Mouse (Mus musculus) CH12.LX (cell line): ENCODE data around the gene Slco1a4. TPM values are rescaled to one million over a fixed set of nuclear protein-coding genes. Genes with fewer than 3 reads are reported as not detected.

ENCODE experiments used
- DNase-seq: peaks from one replicate; pipeline ENCODE4 v3.0.0-alpha.2; 2013; ENCODE audit errors: extremely low read depth
- H3K27ac ChIP-seq: 2 replicates; pipeline ENCODE4 v1.5.1; 2012; ENCODE audit warnings: low read depth, mild to moderate bottlenecking, control low read depth, moderate library complexity; ENCODE audit not compliant: insufficient read depth
- H3K27me3 ChIP-seq: replicated peaks from 2 replicates; pipeline ENCODE3; 2012; ENCODE audit warnings: inconsistent platforms
- H3K36me3 ChIP-seq, 2 experiments: replicated peaks in 1 of 2; 2 replicates each; pipeline versions ENCODE3 to v1.6.1; 2012; ENCODE audit warnings: inconsistent platforms in 1 of 2, low read length in 1 of 2, mild to moderate bottlenecking in 1 of 2, mixed read lengths in 1 of 2, moderate library complexity in 1 of 2; ENCODE audit not compliant: control insufficient read depth in 1 of 2, insufficient read depth in 1 of 2
- H3K4me1 ChIP-seq, 2 experiments: 2 replicates each; pipeline ENCODE4 v1.6.1; 2012; ENCODE audit warnings: inconsistent platforms in 1 of 2, moderate library complexity in 1 of 2; ENCODE audit not compliant: insufficient read depth in 2 of 2, control insufficient read depth in 1 of 2
- H3K4me2 ChIP-seq: 2 replicates; pipeline ENCODE4 v1.6.1; 2012; ENCODE audit warnings: low read depth, mild to moderate bottlenecking, control low read depth; ENCODE audit not compliant: poor library complexity, insufficient read depth, severe bottlenecking
- H3K4me3 ChIP-seq, 3 experiments: fragments of 150-350 bp in 1 of 3; sonication (generic) in 1 of 3; replicated peaks in 1 of 3; 2 replicates each; pipeline versions ENCODE3 to v1.5.1; 2011 to 2012; ENCODE audit warnings: low read depth in 2 of 3, low read length in 2 of 3, mild to moderate bottlenecking in 2 of 3, moderate library complexity in 2 of 3, control low read depth in 1 of 3, improper control_type of control experiment in 1 of 3, inconsistent platforms in 1 of 3, mixed read lengths in 1 of 3; ENCODE audit not compliant: poor library complexity in 1 of 3
- H3K79me2 ChIP-seq: replicated peaks from 2 replicates; pipeline ENCODE4 v1.6.1; 2012; ENCODE audit warnings: mild to moderate bottlenecking, moderate library complexity; ENCODE audit not compliant: control insufficient read depth, poor library complexity, insufficient read depth, severe bottlenecking; ENCODE audit errors: extremely low read depth
- H3K9ac ChIP-seq: 2 replicates; pipeline ENCODE4 v1.6.1; 2012; ENCODE audit warnings: low read depth, mild to moderate bottlenecking, control low read depth, moderate library complexity; ENCODE audit not compliant: insufficient read depth
- H3K9me3 ChIP-seq: replicated peaks from 2 replicates; pipeline ENCODE3; 2012; ENCODE audit warnings: low read length, inconsistent platforms, mixed read lengths
- BHLHE40 ChIP-seq: IDR thresholded peaks from 2 replicates; pipeline ENCODE4 v1.6.1; 2011; ENCODE audit warnings: mild to moderate bottlenecking, low read depth, low read length, improper control_type of control experiment
- CTCF ChIP-seq, 2 experiments: IDR thresholded peaks in 1 of 2; conservative IDR thresholded peaks in 1 of 2; 2 replicates each; pipeline ENCODE4 v1.5.1; 2011 to 2012; ENCODE audit warnings: low read depth in 2 of 2, low read length in 2 of 2, improper control_type of control experiment in 1 of 2, inconsistent platforms in 1 of 2, mild to moderate bottlenecking in 1 of 2, moderate library complexity in 1 of 2
- E2F4 ChIP-seq: IDR thresholded peaks from 2 replicates; pipeline ENCODE4 v1.6.1; 2011; ENCODE audit warnings: low read depth, low read length, improper control_type of control experiment; ENCODE audit not compliant: insufficient replicate concordance
- ELF1 ChIP-seq: IDR thresholded peaks from 2 replicates; pipeline ENCODE4 v1.6.1; 2014; ENCODE audit warnings: low read depth, mild to moderate bottlenecking, inconsistent platforms, low read length, improper control_type of control experiment
- EP300 ChIP-seq: IDR thresholded peaks from 2 replicates; pipeline ENCODE4 v1.6.1; 2011; ENCODE audit warnings: low read length, improper control_type of control experiment
- ETS1 ChIP-seq: conservative IDR thresholded peaks from 2 replicates; pipeline ENCODE4 v1.6.1; 2012; ENCODE audit warnings: low read depth, mild to moderate bottlenecking, inconsistent platforms, low read length, improper control_type of control experiment, moderate library complexity
- HCFC1 ChIP-seq: IDR thresholded peaks from 2 replicates; pipeline ENCODE4 v1.6.1; 2012; ENCODE audit warnings: low read depth, mild to moderate bottlenecking, inconsistent platforms, low read length, improper control_type of control experiment
- JUN ChIP-seq: IDR thresholded peaks from 2 replicates; pipeline ENCODE4 v1.6.1; 2011; ENCODE audit warnings: low read depth, mild to moderate bottlenecking, low read length, improper control_type of control experiment, moderate library complexity; ENCODE audit not compliant: insufficient read depth
- KAT2A ChIP-seq: IDR thresholded peaks from 2 replicates; pipeline ENCODE4 v1.6.1; 2012; ENCODE audit warnings: low read length, improper control_type of control experiment, inconsistent platforms; ENCODE audit not compliant: insufficient replicate concordance
- MAFK ChIP-seq: IDR thresholded peaks from 2 replicates; pipeline ENCODE4 v1.6.1; 2011; ENCODE audit warnings: low read length, improper control_type of control experiment; ENCODE audit not compliant: insufficient replicate concordance
- MAX ChIP-seq: IDR thresholded peaks from 2 replicates; pipeline ENCODE4 v1.6.1; 2011; ENCODE audit warnings: low read length, improper control_type of control experiment
- MEF2A ChIP-seq: IDR thresholded peaks from 2 replicates; pipeline ENCODE4 v1.6.1; 2014; ENCODE audit warnings: low read depth, mild to moderate bottlenecking, inconsistent platforms, low read length, improper control_type of control experiment, borderline replicate concordance
- MXI1 ChIP-seq: IDR thresholded peaks from 2 replicates; pipeline ENCODE4 v1.6.1; 2011; ENCODE audit warnings: mild to moderate bottlenecking, low read depth, low read length, improper control_type of control experiment
- PAX5 ChIP-seq: IDR thresholded peaks from 2 replicates; pipeline ENCODE4 v1.6.1; 2012; ENCODE audit warnings: low read length, inconsistent platforms, mixed read lengths
- POLR2AphosphoS2 ChIP-seq: IDR thresholded peaks from 2 replicates; pipeline ENCODE4 v1.6.1; 2011; ENCODE audit warnings: low read depth, low read length, improper control_type of control experiment
- RCOR1 ChIP-seq: conservative IDR thresholded peaks from 2 replicates; pipeline ENCODE4 v1.6.1; 2012; ENCODE audit warnings: low read depth, mild to moderate bottlenecking, inconsistent platforms, low read length, improper control_type of control experiment
- SIN3A ChIP-seq: IDR thresholded peaks from 2 replicates; pipeline ENCODE4 v1.6.1; 2012; ENCODE audit warnings: low read length, improper control_type of control experiment, inconsistent platforms
- SMC3 ChIP-seq: IDR thresholded peaks from 2 replicates; pipeline ENCODE4 v1.6.1; 2011; ENCODE audit warnings: low read depth, low read length, improper control_type of control experiment
- TBP ChIP-seq: conservative IDR thresholded peaks from 2 replicates; pipeline ENCODE4 v1.6.1; 2011; ENCODE audit warnings: low read depth, low read length, improper control_type of control experiment
- TCF12 ChIP-seq: IDR thresholded peaks from 2 replicates; pipeline ENCODE4 v1.6.1; 2014; ENCODE audit warnings: low read depth, mild to moderate bottlenecking, inconsistent platforms, low read length, improper control_type of control experiment
- UBTF ChIP-seq: IDR thresholded peaks from 2 replicates; pipeline ENCODE4 v1.6.1; 2012; ENCODE audit warnings: low read depth, mild to moderate bottlenecking, inconsistent platforms, low read length, improper control_type of control experiment, moderate library complexity
- USF1 ChIP-seq: IDR thresholded peaks from 2 replicates; pipeline ENCODE4 v1.6.1; 2014; ENCODE audit warnings: low read depth, mild to moderate bottlenecking, inconsistent platforms, low read length, improper control_type of control experiment
- ZKSCAN1 ChIP-seq: IDR thresholded peaks from 2 replicates; pipeline ENCODE4 v1.6.1; 2012; ENCODE audit warnings: low read depth, inconsistent platforms, low read length, improper control_type of control experiment, borderline replicate concordance
- ZMIZ1 ChIP-seq: IDR thresholded peaks from 2 replicates; pipeline ENCODE4 v1.6.1; 2012; ENCODE audit warnings: low read depth, mild to moderate bottlenecking, inconsistent platforms, low read length, improper control_type of control experiment
- ZNF384 ChIP-seq: IDR thresholded peaks from 2 replicates; pipeline ENCODE4 v1.6.1; 2012; ENCODE audit warnings: low read depth, low read length, improper control_type of control experiment, inconsistent platforms
- dilution Hi-C: fragments of 300-500 bp; cut with MboI; formaldehyde crosslinking; loops from 2 replicates; pipeline ENCODE4 v1.14.3; 2020; ENCODE audit warnings: low sequenced_read_pairs; ENCODE audit not compliant: extremely low pct_unique_long_range_greater_than_20kb, extremely low pct_ligation_motif_present
- in situ Hi-C: fragments of 300-500 bp; cut with MboI; formaldehyde crosslinking; loops from 3 replicates; pipeline ENCODE4 v1.14.3; 2019; ENCODE audit warnings: low sequenced_read_pairs, low pct_ligation_motif_present, low pct_unique_long_range_greater_than_20kb, mixed read lengths
- polyA plus RNA-seq: library from polyadenylated mRNA; unstranded; fragments of >175 nt; gene quantifications from 2 replicates; pipeline ENCODE4 v1.2.1, GENCODE M21; 2012; ENCODE audit warnings: low read depth; ENCODE audit not compliant: insufficient read length
- total RNA-seq, 2 experiments: library from RNA; depleted of rRNA; stranded (reverse); fragments of 300-350 nt in 1 of 2; fragments of >200 nt in 1 of 2; gene quantifications; 2 replicates each; pipeline ENCODE4 v1.2.3; 2012 to 2014

The Slco1a4 gene
- not detected in 2 replicates for total RNA-seq (2012; rRNA removed)
- not detected in 2 replicates for total RNA-seq (2014; rRNA removed)
- polyA plus RNA-seq: not detected in 2 replicates

DNA sequence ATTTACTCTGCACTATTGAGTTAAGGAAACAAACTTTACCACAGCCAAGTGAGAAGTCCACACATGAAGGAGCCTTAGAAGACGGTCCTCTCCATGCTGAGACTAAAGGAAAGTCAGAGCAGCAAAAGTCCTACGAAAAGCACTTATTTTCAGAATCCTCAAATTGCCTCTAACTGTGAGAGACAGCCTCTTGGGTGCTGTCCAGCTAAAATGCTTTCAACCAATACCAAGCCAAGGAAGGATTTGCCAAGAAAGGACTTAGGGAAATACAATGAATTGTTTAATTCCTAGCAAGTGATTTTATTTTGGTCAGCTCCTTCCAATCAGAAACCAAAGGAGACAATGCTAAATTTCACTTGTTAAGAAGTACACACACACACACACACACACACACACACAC, at the start of gene Slco1a4:
Gene Slco1a4, minus strand, starts transcription at position 115 of the 400 bp plus-strand sequence.
- DNase-seq: no peak
- Histone ChIP-seq H3K79me2 (no peaks in the 10 kb centered on the region), H3K27me3 (no peaks in the 10 kb centered on the region), H3K9me3 (peaks cover 26% of the 10 kb centered on the region), H3K9ac (no peak within 1 kb of the TSS), H3K4me3 (no peak within 1 kb of the TSS), H3K27ac (no peak within 1 kb of the TSS), H3K4me1 (no peaks in the 10 kb centered on the region), H3K4me2 (no peak within 1 kb of the TSS), H3K36me3 (no peaks in the 10 kb centered on the region)
- in situ Hi-C loops (no loop called here), dilution Hi-C loops (no loop called here)
- no peak for TF ChIP-seq KAT2A
- no peak for TF ChIP-seq TBP
- TF ChIP-seq SMC3: no peak
- no peak for TF ChIP-seq MAX
- TF ChIP-seq ELF1: no peak
- TF ChIP-seq ETS1: no peak
- TF ChIP-seq TCF12: no peak
- no peak for TF ChIP-seq ZMIZ1
- no peak for TF ChIP-seq JUN
- TF ChIP-seq HCFC1: no peak
- TF ChIP-seq PAX5: no peak
- TF ChIP-seq E2F4: no peak
- TF ChIP-seq SIN3A: no peak
- TF ChIP-seq MEF2A: no peak
- TF ChIP-seq BHLHE40: no peak

DNA sequence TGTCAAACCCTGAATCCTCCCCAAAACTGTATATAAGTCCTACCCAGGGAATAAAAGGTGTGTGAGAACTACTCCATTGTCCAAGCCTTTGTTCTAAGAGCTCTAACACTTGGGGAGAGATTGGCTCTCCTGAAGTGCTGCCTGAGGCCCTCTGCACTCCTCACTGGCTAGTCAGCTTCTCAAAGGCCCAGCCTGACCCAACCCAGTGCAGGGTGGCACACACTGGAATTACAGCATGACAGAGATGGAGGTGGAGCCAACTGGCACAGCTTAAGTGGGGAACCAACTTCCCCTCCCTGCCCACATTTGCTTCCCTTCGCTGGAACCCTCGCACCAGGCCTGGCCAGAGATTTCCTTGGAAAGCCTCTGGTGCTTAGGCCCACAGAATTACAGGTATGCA, 42.2 kb upstream of the Slco1a4 start:
- H3K27ac ChIP-seq: no peak overlapping the region
- in situ Hi-C loops: no loop called here
- TF ChIP-seq MEF2A (no peak), POLR2AphosphoS2 (no peak), JUN (no peak), ZKSCAN1 (no peak), USF1 (no peak), CTCF (conservative IDR thresholded peaks at IDR 0.05 in 1 of 2, IDR thresholded peaks at IDR 0.05 in 1 of 2; ENCODE audit: low read depth in 2 of 2, low read length in 2 of 2) (no peak), MXI1 (no peak), TCF12 (no peak), MAFK (no peak), EP300 (no peak), MAX (no peak), UBTF (no peak), RCOR1 (no peak), ZNF384 (no peak), HCFC1 (no peak), PAX5 (no peak), SMC3 (no peak)
- TF ChIP-seq, all 38 proteins: peak for 0
- Histone ChIP-seq H3K79me2 (no peaks in the 10 kb centered on the region), H3K4me1 (no peaks in the 10 kb centered on the region), H3K27me3 (no peaks in the 10 kb centered on the region), H3K4me2 (no peak overlapping the region), H3K9ac (no peak overlapping the region), H3K9me3 (peaks cover 36% of the 10 kb centered on the region), H3K36me3 (no peaks in the 10 kb centered on the region), H3K4me3 (no peak overlapping the region)
- dilution Hi-C loops: no loop called here
- no peak for DNase-seq
